In the genomic region with DNA sequence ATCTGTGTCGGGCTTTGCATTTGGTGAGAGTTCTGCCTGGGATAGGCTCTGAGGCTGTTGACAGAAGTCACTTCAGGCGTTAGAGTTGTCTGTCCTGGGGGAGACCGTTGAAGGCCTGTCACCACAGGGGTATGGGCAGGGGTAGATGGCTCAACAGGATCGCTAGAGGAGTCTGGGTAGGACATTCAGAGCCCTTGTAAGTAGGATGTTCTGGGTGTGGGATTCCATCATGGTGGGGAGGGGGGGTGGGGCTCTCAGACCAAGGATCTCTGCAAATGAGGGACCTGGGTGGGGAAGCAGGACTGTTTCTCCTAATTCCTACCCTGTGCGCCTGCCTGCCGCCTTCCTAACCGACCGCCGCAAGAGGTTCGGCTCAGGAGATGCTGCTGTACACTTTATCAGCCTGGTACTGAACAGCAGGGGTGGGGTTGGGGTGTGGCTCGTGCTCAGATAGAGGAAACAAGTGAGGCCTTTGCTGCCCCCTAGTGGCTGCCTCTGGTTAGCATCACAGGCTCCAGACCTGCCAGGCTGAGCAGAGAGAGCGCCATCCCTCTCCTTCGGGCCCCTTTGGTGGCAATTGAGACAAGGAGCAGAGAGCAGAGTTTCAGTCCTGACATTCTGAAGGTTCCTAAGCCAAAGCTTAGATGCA, we compare ENCODE assay signal across 1 mouse cellular context.
TF ChIP-seq lines count a peak whose summit lies in the region.

No protein-coding gene starts in this region.

TF ChIP-seq in MEL, 35 proteins besides CTCF, POLR2A, EP300 and RAD21 (continued from another document):
- TF ChIP-seq CHD2 (IDR thresholded peaks at IDR 0.05; ENCODE audit: low read length) (no peak), UBTF (IDR thresholded peaks at IDR 0.05; ENCODE audit: borderline replicate concordance, insufficient read depth, low read depth, low read length) (no peak), TBP (IDR thresholded peaks at IDR 0.05; ENCODE audit: low read depth, low read length) (no peak), MAZ (IDR thresholded peaks at IDR 0.05; ENCODE audit: low read depth, low read length) (no peak), MAX (IDR thresholded peaks at IDR 0.05; ENCODE audit: low read length) (no peak), MYC (IDR thresholded peaks at IDR 0.05; ENCODE audit: low read depth, low read length) (0 out of 2 replicates have a peak, but pooled peaks have one; percentile 10), ZNF384 (IDR thresholded peaks at IDR 0.05; ENCODE audit: low read depth, low read length) (no peak), ETS1 (IDR thresholded peaks at IDR 0.05; ENCODE audit: low read depth, low read length) (no peak), USF2 (IDR thresholded peaks at IDR 0.05; ENCODE audit: borderline replicate concordance in 1 of 2, insufficient read depth in 1 of 2, low read depth in 1 of 2, low read length in 2 of 2) (no peak), SMC3 (IDR thresholded peaks at IDR 0.05; ENCODE audit: low read depth, low read length) (peak; percentile 52), ZC3H11A (IDR thresholded peaks at IDR 0.05; ENCODE audit: low read depth, low read length) (no peak), GABPA (IDR thresholded peaks at IDR 0.05; ENCODE audit: low read depth, low read length) (no peak), MEF2A (IDR thresholded peaks at IDR 0.05; ENCODE audit: extremely low read depth, insufficient replicate concordance, low read depth, low read length, poor library complexity, severe bottlenecking) (no peak), MAFK (IDR thresholded peaks at IDR 0.05; ENCODE audit: borderline replicate concordance, low read depth, low read length) (no peak), NELFE (IDR thresholded peaks at IDR 0.05; ENCODE audit: low read depth, low read length) (no peak), MXI1 (IDR thresholded peaks at IDR 0.05; ENCODE audit: low read depth, low read length) (no peak), USF1 (IDR thresholded peaks at IDR 0.05; ENCODE audit: low read depth, low read length) (no peak), HCFC1 (IDR thresholded peaks at IDR 0.05; ENCODE audit: low read depth, low read length) (no peak), E2F4 (IDR thresholded peaks at IDR 0.05; ENCODE audit: borderline replicate concordance, low read depth, low read length) (no peak), JUND (IDR thresholded peaks at IDR 0.05; ENCODE audit: low read depth, low read length) (no peak), KAT2A (conservative IDR thresholded peaks at IDR 0.05; ENCODE audit: low read depth, low read length) (no peak), ZKSCAN1 (IDR thresholded peaks at IDR 0.05; ENCODE audit: low read depth, low read length) (no peak), NRF1 (IDR thresholded peaks at IDR 0.05; ENCODE audit: insufficient read depth, low read depth, low read length, poor library complexity, severe bottlenecking) (no peak), POLR2AphosphoS5 (IDR thresholded peaks at IDR 0.05; ENCODE audit: borderline replicate concordance, low read depth, low read length) (no peak), SIN3A (IDR thresholded peaks at IDR 0.05; ENCODE audit: low read length) (peak; percentile 63; the same call in 1 of the 2 replicates), POLR2AphosphoS2 (IDR thresholded peaks at IDR 0.05; ENCODE audit: low read length) (no peak), TCF12 (IDR thresholded peaks at IDR 0.05; ENCODE audit: low read depth, low read length) (no peak; the same call in 1 of the 2 replicates), MYB (IDR thresholded peaks at IDR 0.05; ENCODE audit: low read depth, low read length) (no peak), RCOR1 (IDR thresholded peaks at IDR 0.05; ENCODE audit: low read depth, low read length) (0 out of 2 replicates have a peak, but pooled peaks have one; percentile 46), BHLHE40 (IDR thresholded peaks at IDR 0.05; ENCODE audit: borderline replicate concordance, low read depth, low read length) (peak; percentile 57; the same call in 1 of the 2 replicates)
